Mouse (Mus musculus) embryonic fibroblast, embryonic 13.5 days (primary cell): Measurements from ENCODE around the gene Arhgap17.
A peak's percentile ranks its signal among the peaks of the same experiment; 100 is the strongest.

Source experiments
- CTCF ChIP-seq: IDR thresholded peaks from 2 replicates; pipeline ENCODE4 v1.5.1; 2011; ENCODE audit warnings: mild to moderate bottlenecking, control low read depth, low read length, moderate library complexity, borderline replicate concordance; ENCODE audit not compliant: insufficient read depth
- POLR2A ChIP-seq: IDR thresholded peaks from 2 replicates; pipeline ENCODE4 v1.6.1; 2011; ENCODE audit warnings: low read depth, mild to moderate bottlenecking, control low read depth, low read length, moderate library complexity

GRCm38 (mm10) chr7:123377443-123378400 lies 8.0 kb upstream of the Arhgap17 start:
- TF ChIP-seq POLR2A (peak; percentile 90), CTCF (no peak)
